Mouse (Mus musculus) erythroblast, embryonic 14.5 days (primary cell): ENCODE results near the gene Caskin2.

ENCODE experiments used
- GATA1 ChIP-seq: IDR thresholded peaks from 2 replicates; pipeline ENCODE4 v1.6.1; 2012; ENCODE audit warnings: low read length, inconsistent platforms, mixed read lengths
- TAL1 ChIP-seq: IDR thresholded peaks from 3 replicates; pipeline ENCODE4 v1.6.1; 2012; ENCODE audit warnings: low read length, inconsistent platforms, mixed read lengths

GRCm38 (mm10) chr11:115797665-115798064 is 15.8 kb downstream of the Caskin2 start:
- TF ChIP-seq GATA1 (no peak), TAL1 (no peak)
